Mouse (Mus musculus): ENCODE results near the gene Gpr132. TPM values are rescaled to one million over a fixed set of nuclear protein-coding genes. Genes with fewer than 3 reads are reported as not detected.

The Gpr132 gene
- polyA plus RNA-seq, 1 experiment from 2014 or later: 0.26 TPM

- Histone ChIP-seq H3K9ac (replicated peaks; ENCODE audit: low read depth, low read length) (no peak overlapping the region), H3K36me3 (ENCODE audit: control insufficient read depth, insufficient read depth, low read length) (no peaks in the 10 kb centered on the region), H3K27ac (ENCODE audit: low read length) (no peak overlapping the region), H3K27me3 (ENCODE audit: control insufficient read depth, insufficient read depth, low read length) (peaks cover 25% of the 10 kb centered on the region), H3K4me3 (ENCODE audit: low read depth, low read length) (peak overlapping the region; percentile 17), H3K4me2 (replicated peaks; ENCODE audit: low read depth, low read length) (peak overlapping the region; percentile 41), H3K9me3 (ENCODE audit: control insufficient read depth, low read depth, low read length) (no peaks in the 10 kb centered on the region), H3K4me1 (ENCODE audit: control insufficient read depth, insufficient read depth, low read length) (peaks cover 25% of the 10 kb centered on the region; the same call in 1 of the 2 replicates)
- WGBS: 16% methylated on average over 18 of the region's 18 CpGs
- no peak for ATAC-seq (ENCODE audit: insufficient number of reproducible peaks, insufficient read depth, low FRiP score, low read depth)
Observed at GRCm38 (mm10) chr12:112873452-112874190, 5.6 kb upstream of the Gpr132 start.

GRCm38 (mm10) chr12:112872991-112873390 is 5.0 kb upstream of the Gpr132 start:
- Histone ChIP-seq H3K36me3 (ENCODE audit: control insufficient read depth, insufficient read depth, low read length) (no peaks in the 10 kb centered on the region), H3K4me1 (ENCODE audit: control insufficient read depth, insufficient read depth, low read length) (peaks cover 25% of the 10 kb centered on the region; the same call in 1 of the 2 replicates), H3K4me2 (replicated peaks; ENCODE audit: low read depth, low read length) (no peak overlapping the region), H3K27me3 (ENCODE audit: control insufficient read depth, insufficient read depth, low read length) (peaks cover 18% of the 10 kb centered on the region), H3K9ac (replicated peaks; ENCODE audit: low read depth, low read length) (no peak overlapping the region), H3K9me3 (ENCODE audit: control insufficient read depth, low read depth, low read length) (no peaks in the 10 kb centered on the region), H3K4me3 (ENCODE audit: low read depth, low read length) (no peak overlapping the region), H3K27ac (ENCODE audit: low read length) (no peak overlapping the region)
- 83% methylated on average over 10 of the region's 10 CpGs for WGBS
- ATAC-seq (ENCODE audit: insufficient number of reproducible peaks, insufficient read depth, low FRiP score, low read depth): no peak

- no peak overlapping the region for H3K4me2 ChIP-seq (replicated peaks; ENCODE audit: low read depth, low read length)
- no peaks in the 10 kb centered on the region for H3K9me3 ChIP-seq (ENCODE audit: control insufficient read depth, low read depth, low read length)
- ATAC-seq (ENCODE audit: insufficient number of reproducible peaks, insufficient read depth, low FRiP score, low read depth): no peak
- no peak overlapping the region for H3K4me3 ChIP-seq (ENCODE audit: low read depth, low read length)
- H3K9ac ChIP-seq (replicated peaks; ENCODE audit: low read depth, low read length): no peak overlapping the region
- H3K36me3 ChIP-seq (ENCODE audit: control insufficient read depth, insufficient read depth, low read length): no peaks in the 10 kb centered on the region
- H3K4me1 ChIP-seq (ENCODE audit: control insufficient read depth, insufficient read depth, low read length): peaks cover 15% of the 10 kb centered on the region; the same call in 1 of the 2 replicates
- no peak overlapping the region for H3K27ac ChIP-seq (ENCODE audit: low read length)
- WGBS: 88% methylated on average over 2 of the region's 2 CpGs
- peaks cover 14% of the 10 kb centered on the region for H3K27me3 ChIP-seq (ENCODE audit: control insufficient read depth, insufficient read depth, low read length)
Observed at GRCm38 (mm10) chr12:112871272-112871671, 3.2 kb upstream of the Gpr132 start.

GRCm38 (mm10) chr12:112870775-112871174 is 2.7 kb upstream of the Gpr132 start:
- Histone ChIP-seq H3K27me3 (ENCODE audit: control insufficient read depth, insufficient read depth, low read length) (peaks cover 13% of the 10 kb centered on the region), H3K4me3 (ENCODE audit: low read depth, low read length) (no peak overlapping the region), H3K4me1 (ENCODE audit: control insufficient read depth, insufficient read depth, low read length) (peaks cover 11% of the 10 kb centered on the region; the same call in 1 of the 2 replicates), H3K4me2 (replicated peaks; ENCODE audit: low read depth, low read length) (no peak overlapping the region), H3K36me3 (ENCODE audit: control insufficient read depth, insufficient read depth, low read length) (no peaks in the 10 kb centered on the region), H3K9ac (replicated peaks; ENCODE audit: low read depth, low read length) (no peak overlapping the region), H3K9me3 (ENCODE audit: control insufficient read depth, low read depth, low read length) (no peaks in the 10 kb centered on the region), H3K27ac (ENCODE audit: low read length) (no peak overlapping the region)
- WGBS: 50% methylated on average over 13 of the region's 13 CpGs
- no peak for ATAC-seq (ENCODE audit: insufficient number of reproducible peaks, insufficient read depth, low FRiP score, low read depth)

GRCm38 (mm10) chr12:112869783-112870204 is 1.8 kb upstream of the Gpr132 start:
- Histone ChIP-seq H3K9me3 (ENCODE audit: control insufficient read depth, low read depth, low read length) (no peaks in the 10 kb centered on the region), H3K36me3 (ENCODE audit: control insufficient read depth, insufficient read depth, low read length) (no peaks in the 10 kb centered on the region), H3K4me3 (ENCODE audit: low read depth, low read length) (no peak overlapping the region), H3K4me2 (replicated peaks; ENCODE audit: low read depth, low read length) (no peak overlapping the region; the same call in 1 of the 2 replicates), H3K9ac (replicated peaks; ENCODE audit: low read depth, low read length) (no peak overlapping the region), H3K27me3 (ENCODE audit: control insufficient read depth, insufficient read depth, low read length) (peaks cover 7% of the 10 kb centered on the region), H3K27ac (ENCODE audit: low read length) (no peak overlapping the region), H3K4me1 (ENCODE audit: control insufficient read depth, insufficient read depth, low read length) (0 out of 2 replicates have a peak, but pooled peaks cover 11% of the 10 kb centered on the region)
- 4% methylated on average over 16 of the region's 16 CpGs for WGBS
- no peak for ATAC-seq (ENCODE audit: insufficient number of reproducible peaks, insufficient read depth, low FRiP score, low read depth)

- ATAC-seq (ENCODE audit: insufficient number of reproducible peaks, insufficient read depth, low FRiP score, low read depth): no peak
- WGBS: 88% methylated on average over 7 of the region's 7 CpGs
- Histone ChIP-seq H3K9me3 (ENCODE audit: control insufficient read depth, low read depth, low read length) (no peaks in the 10 kb centered on the region), H3K36me3 (ENCODE audit: control insufficient read depth, insufficient read depth, low read length) (no peaks in the 10 kb centered on the region), H3K4me2 (replicated peaks; ENCODE audit: low read depth, low read length) (no peak overlapping the region), H3K4me3 (ENCODE audit: low read depth, low read length) (no peak overlapping the region), H3K27ac (ENCODE audit: low read length) (no peak overlapping the region), H3K27me3 (ENCODE audit: control insufficient read depth, insufficient read depth, low read length) (no peaks in the 10 kb centered on the region), H3K9ac (replicated peaks; ENCODE audit: low read depth, low read length) (no peak overlapping the region), H3K4me1 (ENCODE audit: control insufficient read depth, insufficient read depth, low read length) (0 out of 2 replicates have a peak, but pooled peaks cover 5% of the 10 kb centered on the region)
Observed at GRCm38 (mm10) chr12:112867106-112867674, 838 bp downstream of the Gpr132 start.

- Histone ChIP-seq H3K4me1 (ENCODE audit: control insufficient read depth, insufficient read depth, low read length) (0 out of 2 replicates have a peak, but pooled peaks cover 5% of the 10 kb centered on the region), H3K4me3 (ENCODE audit: low read depth, low read length) (no peak overlapping the region), H3K4me2 (replicated peaks; ENCODE audit: low read depth, low read length) (no peak overlapping the region), H3K27ac (ENCODE audit: low read length) (no peak overlapping the region), H3K36me3 (ENCODE audit: control insufficient read depth, insufficient read depth, low read length) (no peaks in the 10 kb centered on the region), H3K9ac (replicated peaks; ENCODE audit: low read depth, low read length) (no peak overlapping the region), H3K27me3 (ENCODE audit: control insufficient read depth, insufficient read depth, low read length) (no peaks in the 10 kb centered on the region), H3K9me3 (ENCODE audit: control insufficient read depth, low read depth, low read length) (no peaks in the 10 kb centered on the region)
- no peak for ATAC-seq (ENCODE audit: insufficient number of reproducible peaks, insufficient read depth, low FRiP score, low read depth)
- WGBS: 60% methylated on average over 8 of the region's 8 CpGs
Observed at GRCm38 (mm10) chr12:112866467-112867080, 1.5 kb downstream of the Gpr132 start.

GRCm38 (mm10) chr12:112864804-112865203 is 3.2 kb downstream of the Gpr132 start:
- Histone ChIP-seq H3K4me3 (ENCODE audit: low read depth, low read length) (no peak overlapping the region), H3K9ac (replicated peaks; ENCODE audit: low read depth, low read length) (no peak overlapping the region), H3K27me3 (ENCODE audit: control insufficient read depth, insufficient read depth, low read length) (no peaks in the 10 kb centered on the region), H3K27ac (ENCODE audit: low read length) (no peak overlapping the region), H3K4me2 (replicated peaks; ENCODE audit: low read depth, low read length) (no peak overlapping the region), H3K9me3 (ENCODE audit: control insufficient read depth, low read depth, low read length) (no peaks in the 10 kb centered on the region), H3K4me1 (ENCODE audit: control insufficient read depth, insufficient read depth, low read length) (0 out of 2 replicates have a peak, but pooled peaks cover 3% of the 10 kb centered on the region), H3K36me3 (ENCODE audit: control insufficient read depth, insufficient read depth, low read length) (no peaks in the 10 kb centered on the region)
- WGBS: 78% methylated on average over 7 of the region's 7 CpGs
- no peak for ATAC-seq (ENCODE audit: insufficient number of reproducible peaks, insufficient read depth, low FRiP score, low read depth)
